27 mouse cellular contexts compared by ENCODE assay signal in genomic region chr3:21343095-21343494, GRCm38 (mm10).
"Had no signal": no experiment of that assay in that cellular context is flagged by ENCODE, and none has a peak within 500 bp of the region (broad histone marks: within the 10 kb centered on the region; RNA-seq: fewer than 3 reads in every experiment).

No protein-coding gene starts in this region.

- H3K4me3 ChIP-seq: gastrocnemius, adult 2 months; heart, embryonic 10.5 days; heart, embryonic 12.5 days; hindbrain, embryonic 10.5 days; hindbrain, embryonic 12.5 days; hindbrain, embryonic 15.5 days; intestine, embryonic 15.5 days; kidney, embryonic 15.5 days; limb, embryonic 13.5 days; limb, embryonic 15.5 days; liver, embryonic 12.5 days had no signal

- H3K9me3 ChIP-seq: heart, embryonic 10.5 days; heart, embryonic 12.5 days; hindbrain, embryonic 10.5 days; hindbrain, embryonic 12.5 days; hindbrain, embryonic 15.5 days; intestine, embryonic 15.5 days; kidney, embryonic 15.5 days; limb, embryonic 13.5 days; limb, embryonic 15.5 days; liver, embryonic 12.5 days had no signal

- ATAC-seq: hindbrain, postnatal 0 days; intestine, embryonic 15.5 days; intestine, postnatal 0 days; liver, embryonic 12.5 days had no signal

- H3K4me2 ChIP-seq: heart, embryonic 12.5 days; hindbrain, embryonic 12.5 days; hindbrain, embryonic 15.5 days; intestine, embryonic 15.5 days; kidney, embryonic 15.5 days; limb, embryonic 13.5 days; limb, embryonic 15.5 days; liver, embryonic 12.5 days had no signal

- H3K27me3 ChIP-seq: heart, embryonic 12.5 days; hindbrain, embryonic 12.5 days; hindbrain, embryonic 15.5 days; intestine, embryonic 15.5 days; kidney, embryonic 15.5 days; limb, embryonic 13.5 days; limb, embryonic 15.5 days; liver, embryonic 12.5 days had no signal

- H3K9ac ChIP-seq: heart, embryonic 12.5 days; hindbrain, embryonic 12.5 days; hindbrain, embryonic 15.5 days; intestine, embryonic 15.5 days; kidney, embryonic 15.5 days; limb, embryonic 13.5 days; limb, embryonic 15.5 days; liver, embryonic 12.5 days; liver, embryonic 14.5 days had no signal

- DNase-seq: gastrocnemius, adult 2 months; gastrocnemius, postnatal 10 days; gastrocnemius, postnatal 25 days; heart, adult 18-20 months; heart, postnatal 10 days; heart, postnatal 4 days; kidney, adult 18-20 months; kidney, adult 8-10 months; kidney, postnatal 14 days; kidney, postnatal 36 days; layer of hippocampus, adult 9-11 months; layer of hippocampus, postnatal 36 days; left cerebral cortex, postnatal 4 days had no signal

- H3K4me1 ChIP-seq: heart, embryonic 10.5 days; heart, embryonic 12.5 days; hindbrain, embryonic 10.5 days; hindbrain, embryonic 12.5 days; hindbrain, embryonic 15.5 days; intestine, embryonic 15.5 days; kidney, embryonic 15.5 days; limb, embryonic 13.5 days; limb, embryonic 15.5 days; liver, embryonic 12.5 days had no signal

- H3K36me3 ChIP-seq: heart, embryonic 10.5 days; heart, embryonic 12.5 days; hindbrain, embryonic 10.5 days; hindbrain, embryonic 12.5 days; hindbrain, embryonic 15.5 days; intestine, embryonic 15.5 days; kidney, embryonic 15.5 days; limb, embryonic 13.5 days; limb, embryonic 15.5 days; liver, embryonic 12.5 days had no signal

- H3K27ac ChIP-seq: gastrocnemius, adult 2 months; heart, embryonic 10.5 days; hindbrain, embryonic 10.5 days; hindbrain, embryonic 12.5 days; hindbrain, embryonic 15.5 days; hindbrain, postnatal 0 days; intestine, embryonic 15.5 days; kidney, embryonic 15.5 days; kidney, postnatal 0 days; limb, embryonic 13.5 days; limb, embryonic 15.5 days; liver, embryonic 12.5 days; liver, embryonic 14.5 days had no signal
